Mouse (Mus musculus): ENCODE results near the gene Hhex.

The Hhex gene

DNA sequence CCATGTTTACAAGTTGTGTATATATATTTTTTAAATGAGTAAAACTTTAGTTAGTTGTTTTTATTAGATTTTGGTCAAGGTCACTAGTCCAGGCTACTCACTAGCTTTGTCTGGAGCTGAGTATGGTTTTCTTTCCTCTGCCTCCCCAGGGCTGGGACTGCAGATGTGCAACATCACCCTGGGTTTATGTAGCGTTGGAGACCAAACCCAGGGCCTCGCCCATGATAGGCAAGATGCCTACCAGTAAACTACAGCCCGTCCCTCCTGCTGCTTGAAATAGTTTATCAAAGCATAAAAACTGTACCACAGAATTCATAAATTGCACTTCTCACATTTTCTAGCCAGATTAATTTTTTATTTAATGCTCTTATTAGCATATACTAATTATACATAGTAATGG lies 14.6 kb downstream of the Hhex start:
- DNase-seq (ENCODE audit: low spot score): no peak

DNA sequence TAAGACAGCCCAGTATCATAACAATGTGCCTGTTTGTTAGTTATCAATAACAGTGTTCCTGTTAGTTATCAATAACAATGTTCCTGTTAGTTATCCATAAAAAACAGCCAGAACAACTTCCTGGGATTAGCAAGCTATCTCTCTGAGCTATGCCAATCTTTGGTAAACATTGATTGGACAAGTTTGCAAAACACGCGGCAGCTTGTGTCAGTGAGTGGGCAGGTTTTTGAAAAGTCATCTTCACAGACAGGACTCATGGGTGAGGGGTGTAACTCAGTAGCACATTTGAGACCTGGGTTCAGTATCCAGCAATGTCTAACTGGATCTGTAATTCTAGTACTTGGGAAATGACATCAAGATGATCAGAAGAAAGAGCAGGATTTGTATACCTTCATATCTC lies 20.9 kb downstream of the Hhex start:
- no peak for DNase-seq (ENCODE audit: low spot score)

DNA sequence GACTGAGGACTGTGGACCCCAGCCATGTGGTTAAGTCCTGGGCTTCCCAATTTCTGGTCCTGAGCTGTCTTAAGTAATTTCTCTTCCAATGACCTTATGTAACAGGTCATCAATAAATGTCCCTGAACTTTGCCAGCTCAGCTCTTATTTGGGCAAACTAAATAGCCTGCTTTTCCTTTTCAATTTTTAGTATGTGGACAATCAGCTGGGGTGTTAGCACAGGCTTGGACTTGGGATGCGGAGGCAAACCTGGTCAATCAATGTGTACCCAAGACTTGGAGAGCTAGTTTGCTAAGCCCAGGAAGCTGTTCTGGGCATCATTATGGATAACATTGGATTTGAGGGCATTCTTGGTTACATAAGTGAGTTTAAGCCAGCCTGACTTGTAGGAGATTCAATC lies 21.4 kb downstream of the Hhex start:
- no peak for DNase-seq (ENCODE audit: low spot score)

DNA sequence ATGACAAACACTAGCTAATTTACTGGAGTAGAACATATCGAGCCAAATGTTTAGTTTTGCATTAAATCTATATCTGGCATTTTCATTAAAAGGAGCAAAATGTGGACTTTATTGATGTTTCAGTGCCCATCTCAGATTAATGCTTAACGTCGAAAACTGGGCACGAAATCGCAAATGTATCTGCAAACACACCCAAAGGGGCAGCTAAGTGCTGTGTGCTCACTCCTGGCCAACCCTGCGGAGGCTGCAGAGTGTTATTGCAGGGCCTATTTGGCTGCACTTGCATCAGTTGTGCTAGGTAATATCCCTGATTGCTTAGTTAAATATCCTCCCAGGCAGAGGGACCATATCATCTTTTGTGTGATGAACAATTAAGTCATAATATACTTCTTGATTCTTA lies 23.4 kb downstream of the Hhex start:
- DNase-seq (ENCODE audit: low spot score): peak; percentile 77

DNA sequence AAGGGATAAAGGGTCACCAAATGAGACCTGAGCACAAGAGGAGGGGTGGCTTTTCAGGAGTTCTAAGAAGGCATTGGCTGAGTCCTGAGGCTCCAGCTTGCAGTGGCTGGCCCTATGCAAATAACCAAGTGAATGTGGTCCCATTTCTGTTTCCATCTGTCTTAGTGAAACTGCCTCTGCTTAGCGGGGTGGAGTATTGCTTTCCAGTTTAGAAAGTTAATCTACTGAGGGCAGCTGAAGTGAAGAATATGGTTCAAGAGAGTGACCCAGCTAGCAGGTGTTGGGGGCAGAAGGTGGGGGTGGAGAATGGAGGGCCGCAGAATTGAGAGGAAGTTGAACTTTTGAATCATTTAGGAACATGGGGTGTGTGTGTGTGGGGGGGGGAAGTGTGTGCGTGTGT lies 31.8 kb downstream of the Hhex start:
- DNase-seq (ENCODE audit: low spot score): no peak

DNA sequence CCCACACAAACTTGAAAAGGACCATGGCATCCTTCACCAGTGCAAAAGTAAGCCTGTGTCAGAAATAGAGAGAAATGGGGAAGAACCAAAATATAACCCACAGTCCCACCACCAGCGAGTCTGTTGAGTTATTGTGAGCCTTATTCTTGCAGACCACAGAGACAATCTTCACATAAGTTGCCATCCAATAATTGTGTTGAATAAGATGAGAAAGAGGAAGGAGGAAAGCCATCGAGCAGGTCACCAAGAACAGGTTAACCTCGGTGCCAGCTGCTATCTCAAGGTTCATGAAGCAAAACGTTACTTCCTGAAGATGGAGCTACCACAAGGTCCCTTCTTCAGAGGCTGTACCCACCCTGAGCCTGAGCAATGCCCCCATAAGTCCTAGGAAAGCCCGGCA lies 32.4 kb downstream of the Hhex start:
- DNase-seq (ENCODE audit: low spot score): no peak

DNA sequence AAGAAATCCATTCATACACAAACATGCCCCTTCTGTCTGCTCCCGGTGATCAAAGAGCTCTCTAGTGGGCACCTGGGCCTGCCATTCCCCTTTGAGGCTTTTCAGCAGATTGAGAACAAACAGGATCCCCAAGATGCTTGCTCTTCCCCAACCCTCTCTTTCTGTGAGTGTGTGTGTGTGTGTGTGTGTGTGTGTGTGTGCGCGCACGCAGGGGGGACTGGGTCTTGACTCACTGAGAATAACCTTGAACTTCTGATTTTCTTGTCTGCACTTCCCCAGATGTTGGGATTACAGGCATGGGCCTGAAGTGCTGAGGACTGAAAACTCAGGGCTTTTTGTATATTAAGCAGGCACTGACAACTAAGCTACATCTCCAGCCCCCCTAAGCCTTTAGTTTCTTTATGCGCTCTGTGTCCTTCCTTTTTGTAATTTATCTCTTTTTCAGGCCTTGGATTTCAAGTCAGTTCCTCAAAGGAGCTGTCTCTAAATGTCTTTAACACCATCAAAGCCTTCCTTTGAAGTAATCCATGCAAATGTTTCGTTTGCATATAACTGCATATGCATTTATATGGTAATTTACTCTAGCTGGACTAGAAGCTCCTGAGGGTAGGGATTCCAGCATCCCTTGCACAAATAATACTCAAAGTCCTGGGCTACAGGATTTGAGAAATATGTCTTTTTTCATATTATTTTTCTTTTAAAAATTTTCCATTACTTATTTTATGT lies 34.4 kb downstream of the Hhex start:
- no peak for DNase-seq (ENCODE audit: low spot score)

DNA sequence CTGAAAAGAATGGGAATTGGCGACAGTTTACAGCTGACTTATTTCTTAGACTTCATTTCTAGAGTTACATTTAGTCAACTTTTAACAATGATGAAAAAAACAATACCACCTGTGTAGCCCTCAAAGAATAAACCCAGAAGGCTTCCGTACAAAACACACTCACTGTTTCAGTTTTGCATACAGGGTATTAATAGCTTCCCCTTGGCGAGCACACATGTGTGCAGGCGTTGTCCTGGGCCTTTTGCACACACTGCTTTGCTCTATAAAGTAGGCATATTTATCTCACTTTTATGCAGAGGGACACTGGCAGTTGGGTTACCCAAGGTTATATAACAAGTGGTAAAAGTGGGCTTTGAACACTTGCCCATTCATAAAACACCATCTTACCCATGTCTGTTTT lies 37.1 kb downstream of the Hhex start:
- DNase-seq (ENCODE audit: low spot score): no peak

DNA sequence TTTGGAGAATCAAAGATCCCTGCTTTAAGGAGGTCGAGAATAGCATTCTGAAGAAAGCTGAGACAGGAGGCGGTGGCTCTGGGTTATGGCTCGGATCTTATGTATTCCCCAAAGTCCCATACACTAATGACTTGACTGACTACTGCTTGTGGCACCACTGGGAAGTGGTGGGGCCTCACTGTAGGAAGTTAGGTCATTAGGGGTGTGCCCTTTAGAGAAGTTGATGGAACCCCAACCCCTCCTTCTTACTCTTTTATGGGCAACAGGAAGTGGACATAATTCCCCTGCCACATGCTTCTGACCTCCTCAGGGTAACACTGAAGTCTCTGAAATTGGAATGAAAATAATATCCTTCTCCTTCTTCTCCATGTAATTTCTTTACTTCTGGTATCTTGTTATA lies 38.0 kb downstream of the Hhex start:
- no peak for DNase-seq (ENCODE audit: low spot score)

DNA sequence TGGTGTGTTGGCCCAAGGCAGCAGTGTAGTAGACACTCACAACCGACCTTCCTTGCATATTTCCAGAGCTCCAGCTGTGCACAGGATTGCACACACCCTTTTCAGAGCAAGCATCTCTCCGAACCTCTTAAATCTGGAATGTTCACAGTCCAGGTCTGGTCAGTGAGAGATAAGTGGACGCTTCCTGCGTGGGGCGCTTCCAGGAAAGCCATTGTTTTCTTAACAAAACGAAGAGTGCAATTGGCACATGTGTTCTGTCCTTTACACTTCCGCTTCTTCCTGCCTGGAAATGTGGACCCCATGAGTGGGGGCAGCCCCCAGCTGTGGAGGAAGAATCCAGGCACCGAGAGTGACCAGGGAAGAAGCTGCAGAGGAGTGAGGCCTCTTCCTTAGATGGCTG lies 47.1 kb downstream of the Hhex start:
- no peak for DNase-seq (ENCODE audit: low spot score)

DNA sequence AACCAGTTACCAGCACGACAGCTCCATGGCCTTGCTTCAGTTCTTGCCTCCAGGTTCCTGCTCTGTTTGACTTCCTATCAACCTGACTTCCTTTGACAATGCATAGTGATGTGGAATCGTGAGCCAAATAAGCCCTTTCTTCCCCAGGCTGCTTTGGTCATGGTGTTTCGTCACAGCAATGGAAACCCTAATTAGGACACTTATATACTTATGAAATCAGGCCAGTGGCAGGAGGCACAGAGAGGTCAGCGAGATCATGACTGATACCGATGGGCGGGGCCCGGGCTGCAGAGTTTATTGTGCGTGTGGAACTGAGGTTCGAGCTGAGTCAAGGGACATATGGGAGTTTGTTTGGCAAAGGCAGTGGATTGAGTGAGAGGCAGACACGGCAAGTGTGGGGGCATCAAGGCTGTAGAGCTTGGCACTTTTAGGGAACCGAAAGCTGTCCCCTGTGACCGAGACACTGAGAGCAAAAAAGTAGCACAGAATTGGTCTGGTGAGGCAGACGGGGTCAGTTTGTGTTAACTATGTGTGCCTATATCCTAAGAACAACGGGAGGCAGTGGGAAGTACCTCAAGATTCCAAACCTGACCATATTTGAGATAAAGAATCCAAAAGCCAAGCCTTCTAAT lies 48.1 kb downstream of the Hhex start:
- DNase-seq (ENCODE audit: low spot score): no peak

DNA sequence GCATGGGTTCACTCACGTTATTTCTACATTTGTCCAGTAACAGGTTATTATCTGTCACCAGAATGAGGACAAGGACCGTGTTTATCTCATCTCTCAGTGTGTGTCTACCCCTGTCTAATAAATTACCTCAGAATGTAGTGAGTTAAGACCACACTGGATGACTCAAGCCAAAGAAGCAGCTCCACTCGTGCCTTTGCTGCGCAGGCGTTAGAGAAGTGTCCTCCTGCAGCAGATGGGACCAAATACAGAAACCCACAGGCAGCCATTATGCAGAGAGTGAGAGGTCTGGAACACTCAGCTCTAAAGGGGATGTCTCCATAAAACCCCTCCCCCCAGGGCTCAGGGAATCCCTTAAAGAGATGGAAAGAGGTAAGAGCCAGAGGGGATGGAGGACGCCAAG lies 50.2 kb downstream of the Hhex start:
- DNase-seq (ENCODE audit: low spot score): no peak

DNA sequence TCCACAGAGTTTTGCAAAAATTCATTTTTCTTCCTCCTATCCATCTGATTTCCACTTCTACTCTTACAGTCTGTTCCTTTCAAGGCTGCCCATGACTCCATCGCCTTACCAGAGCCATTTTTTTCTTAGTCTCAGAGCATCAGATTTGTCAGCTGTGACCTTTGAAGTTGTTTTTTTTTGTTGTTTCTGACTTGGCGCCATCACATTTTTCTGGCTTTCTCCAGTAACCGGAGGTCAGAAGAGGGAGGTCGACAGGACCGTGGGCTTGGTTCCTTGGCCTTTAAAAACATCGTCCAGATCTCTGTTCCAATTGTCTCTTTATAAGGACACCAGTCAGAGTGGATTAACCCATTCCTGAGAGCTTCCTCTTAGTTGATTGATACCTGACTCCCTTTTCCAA lies 52.2 kb downstream of the Hhex start:
- no peak for DNase-seq (ENCODE audit: low spot score)

DNA sequence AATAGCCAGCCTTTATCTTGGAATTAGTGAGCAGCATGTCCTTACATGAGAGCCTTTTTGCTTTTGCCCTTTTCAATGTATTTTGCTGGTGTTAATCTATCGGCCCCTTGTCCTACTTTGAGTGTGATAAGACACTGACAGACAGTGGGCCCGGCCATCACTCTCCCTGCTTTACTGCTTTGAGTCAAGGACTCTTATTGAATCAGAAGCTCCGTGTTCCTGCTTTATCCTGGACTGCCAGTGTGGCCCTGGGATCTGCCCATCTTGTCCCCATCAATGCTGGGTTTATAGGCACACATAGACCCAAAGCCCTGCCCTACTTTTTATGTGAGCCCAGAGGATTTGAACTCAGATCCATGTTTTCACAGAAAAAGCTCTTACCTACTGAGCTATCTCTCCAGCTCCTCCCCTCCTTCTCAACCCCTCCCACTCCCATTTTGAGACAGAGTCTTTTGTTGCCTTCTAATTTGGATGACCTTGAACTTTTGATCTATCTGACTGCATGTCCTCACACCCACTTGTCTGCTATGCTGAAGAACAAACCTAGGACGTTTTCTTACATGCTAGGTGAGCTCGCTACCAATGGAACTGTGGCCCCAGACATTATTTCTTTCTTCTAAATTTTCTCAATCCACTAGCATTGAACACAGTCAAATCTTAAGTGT lies 53.3 kb downstream of the Hhex start:
- DNase-seq (ENCODE audit: low spot score): no peak

DNA sequence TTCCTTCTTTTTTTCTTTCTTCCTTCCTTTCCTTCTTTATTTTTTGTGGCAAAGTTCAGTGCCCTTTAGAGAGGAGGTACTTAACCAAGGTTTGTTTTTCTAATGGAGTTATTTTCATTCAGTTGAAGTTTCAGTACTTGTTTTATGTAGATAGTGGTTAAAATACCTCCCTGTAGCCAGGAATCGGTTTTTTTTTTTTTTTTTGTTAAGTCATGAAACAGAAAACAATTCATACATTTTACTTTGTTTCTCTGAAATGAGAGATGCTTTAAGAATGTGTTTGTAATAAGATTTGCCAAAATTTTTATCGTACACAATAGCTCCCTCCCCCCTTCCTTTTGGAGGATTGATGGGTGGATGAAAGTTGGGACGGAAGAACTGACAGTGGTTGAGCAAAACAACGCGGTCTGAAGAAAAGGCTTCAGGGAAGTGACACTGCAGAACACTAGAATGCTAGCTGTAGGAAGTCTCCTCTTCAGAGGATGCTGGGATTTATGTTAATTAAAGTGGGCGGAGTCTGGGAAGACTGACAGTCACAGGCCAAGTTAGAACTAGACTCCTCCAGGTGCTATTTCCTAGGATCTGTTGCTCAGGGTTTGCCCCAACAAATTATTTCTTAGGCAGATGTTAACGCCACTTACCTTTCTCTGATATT lies 54.1 kb downstream of the Hhex start:
- DNase-seq (ENCODE audit: low spot score): no peak

All from MN1 (cell line).